Mouse (Mus musculus): Measurements from ENCODE around the gene Gm17268. TPM values are rescaled to one million over a fixed set of nuclear protein-coding genes. Genes with fewer than 3 reads are reported as not detected.

Gm17268 gene
- total RNA-seq, 2 experiments from 2014 or later: not detected

GRCm38 (mm10) chr11:82019793-82020192, 18.6 kb downstream of the Gm17268 start:
- no peak for TF ChIP-seq CTCF (IDR thresholded peaks at IDR 0.05)
- no peak for DNase-seq
- intact Hi-C loops (cut with DNase I): no loop called here
- no peak overlapping the region for H3K27ac ChIP-seq
- no peak overlapping the region for H3K4me3 ChIP-seq

DNA sequence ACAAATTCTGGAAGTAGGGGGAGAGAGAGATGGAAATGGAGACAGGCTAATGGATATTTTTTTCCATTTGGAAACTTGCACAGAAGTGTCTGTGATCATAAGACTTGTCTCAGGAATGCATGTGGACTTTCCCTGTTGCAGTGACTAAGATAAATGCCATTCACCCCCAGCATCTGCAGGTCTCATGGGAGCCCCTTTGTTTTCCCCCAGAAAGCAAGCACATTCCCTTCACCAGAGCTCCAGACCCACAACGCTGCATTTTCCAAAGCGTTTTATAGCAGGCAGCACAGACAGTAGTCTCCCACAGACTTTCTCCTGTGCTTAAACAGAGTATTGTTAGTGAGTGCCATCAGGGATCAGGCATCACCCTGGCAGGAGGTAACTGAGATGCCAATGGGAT, 19.0 kb downstream of the Gm17268 start:
- Histone ChIP-seq H3K4me3 (no peak overlapping the region), H3K27ac (no peak overlapping the region)
- intact Hi-C loops (cut with DNase I): no loop called here
- TF ChIP-seq CTCF (IDR thresholded peaks at IDR 0.05): no peak
- no peak for DNase-seq

- Histone ChIP-seq H3K27ac (no peak overlapping the region), H3K4me3 (no peak overlapping the region)
- peak; percentile 67 for DNase-seq
- intact Hi-C loops (cut with DNase I): no loop called here
- TF ChIP-seq CTCF (IDR thresholded peaks at IDR 0.05): no peak
Observed at GRCm38 (mm10) chr11:82016181-82016780, 22.1 kb downstream of the Gm17268 start.

DNA sequence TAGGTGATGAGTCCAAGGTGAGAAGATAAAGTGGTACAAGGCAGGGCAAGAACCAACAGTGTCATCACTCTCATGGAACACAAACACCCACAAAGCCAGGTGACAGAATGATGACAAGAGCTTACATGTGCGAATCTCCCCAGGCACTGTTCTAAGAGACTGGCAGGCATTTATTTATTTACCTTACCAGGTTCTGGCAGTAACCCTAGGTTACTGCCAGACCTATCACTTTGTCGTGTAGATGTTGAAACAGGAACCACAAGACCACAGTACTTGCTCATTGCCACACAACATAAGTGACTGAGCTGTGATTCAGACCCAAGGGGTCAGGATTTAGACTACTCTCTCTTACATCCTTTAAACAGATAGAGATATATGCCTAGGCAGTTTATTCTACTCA, 23.3 kb downstream of the Gm17268 start:
- intact Hi-C loops (cut with DNase I): no loop called here
- no peak for DNase-seq
- no peak overlapping the region for H3K27ac ChIP-seq
- H3K4me3 ChIP-seq: no peak overlapping the region
- TF ChIP-seq CTCF (IDR thresholded peaks at IDR 0.05): no peak

DNA sequence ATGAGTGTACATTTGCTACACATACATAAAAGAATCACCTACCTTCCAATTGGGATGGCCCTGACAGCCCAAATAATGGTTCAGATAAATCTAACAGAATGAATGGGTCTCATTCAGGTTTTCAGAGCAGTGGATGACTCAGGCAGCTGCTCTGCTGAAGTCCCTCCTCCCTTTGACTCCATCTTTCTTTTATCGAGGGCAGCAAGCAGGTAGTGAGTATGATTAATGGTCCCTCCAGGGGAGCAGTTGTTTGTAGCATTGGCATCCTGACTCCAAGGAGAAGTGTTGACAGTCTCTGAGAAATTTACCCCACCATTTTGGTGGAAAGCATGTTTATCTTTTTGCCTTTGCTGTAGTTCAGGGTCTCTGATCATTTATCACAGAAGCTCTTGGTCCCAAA, 24.6 kb downstream of the Gm17268 start:
- no peak overlapping the region for H3K4me3 ChIP-seq
- no peak for DNase-seq
- intact Hi-C loops (cut with DNase I): no loop called here
- TF ChIP-seq CTCF (IDR thresholded peaks at IDR 0.05): no peak
- H3K27ac ChIP-seq: no peak overlapping the region

DNA sequence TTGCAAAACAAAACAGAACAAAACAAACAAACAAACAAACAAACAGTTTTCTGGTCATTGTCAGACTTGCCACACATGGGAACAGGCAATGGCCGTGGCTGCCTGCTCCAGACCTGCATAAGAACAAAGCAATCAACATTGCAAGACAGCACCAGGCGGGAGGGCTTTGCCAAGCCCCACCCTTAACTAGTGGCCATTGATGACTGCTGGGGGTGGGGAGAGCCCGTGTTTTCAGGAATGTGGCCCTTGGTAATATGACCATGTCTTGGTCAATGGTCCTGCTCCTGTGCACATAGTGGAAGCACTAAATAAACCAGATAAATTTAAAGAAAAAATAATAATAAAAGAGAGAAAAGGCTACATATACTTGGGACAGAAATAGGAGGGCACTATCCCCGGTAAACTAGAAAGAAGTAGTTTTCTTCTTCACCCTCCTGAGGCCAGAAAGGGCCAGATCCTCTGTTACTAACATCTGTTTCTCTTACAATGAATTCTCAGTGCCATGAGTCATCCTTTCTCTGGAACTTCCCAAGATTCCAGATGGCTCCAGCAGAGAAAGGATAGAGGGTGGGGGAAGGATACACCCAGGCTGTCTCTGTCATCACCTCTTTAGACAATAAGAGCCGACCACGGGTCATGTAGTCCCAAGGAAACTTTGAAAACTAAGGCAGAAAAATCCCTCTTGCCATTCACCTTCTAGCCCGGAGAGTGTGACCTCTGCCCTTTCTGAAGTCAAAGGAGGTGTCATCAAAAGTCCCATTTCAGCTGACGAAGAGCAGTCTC, 26.8 kb downstream of the Gm17268 start:
- peak; percentile 37 for DNase-seq
- intact Hi-C loops (cut with DNase I): no loop called here
- Histone ChIP-seq H3K27ac (peak overlapping the region; percentile 63), H3K4me3 (no peak overlapping the region)
- no peak for TF ChIP-seq CTCF (IDR thresholded peaks at IDR 0.05)

GRCm38 (mm10) chr11:82010115-82010514, 28.2 kb downstream of the Gm17268 start:
- intact Hi-C loops (cut with DNase I): no loop called here
- DNase-seq: no peak
- TF ChIP-seq CTCF (IDR thresholded peaks at IDR 0.05): no peak
- no peak overlapping the region for H3K4me3 ChIP-seq
- no peak overlapping the region for H3K27ac ChIP-seq

GRCm38 (mm10) chr11:82006796-82007423, 31.5 kb downstream of the Gm17268 start:
- no peak for TF ChIP-seq CTCF (IDR thresholded peaks at IDR 0.05)
- peak; percentile 81 for DNase-seq
- peak overlapping the region; percentile 33 for H3K4me3 ChIP-seq
- intact Hi-C loops (cut with DNase I): no loop called here
- peak overlapping the region; percentile 57 for H3K27ac ChIP-seq

GRCm38 (mm10) chr11:82004810-82005209, 33.6 kb downstream of the Gm17268 start:
- no peak for TF ChIP-seq CTCF (IDR thresholded peaks at IDR 0.05)
- H3K27ac ChIP-seq: no peak overlapping the region
- no peak for DNase-seq
- no peak overlapping the region for H3K4me3 ChIP-seq
- intact Hi-C loops (cut with DNase I): no loop called here

- Histone ChIP-seq H3K4me3 (no peak overlapping the region), H3K27ac (no peak overlapping the region)
- intact Hi-C loops (cut with DNase I): no loop called here
- DNase-seq: no peak
- TF ChIP-seq CTCF (IDR thresholded peaks at IDR 0.05): no peak
Observed at GRCm38 (mm10) chr11:82000581-82000980, 37.8 kb downstream of the Gm17268 start.

- Histone ChIP-seq H3K27ac (no peak overlapping the region), H3K4me3 (no peak overlapping the region)
- no peak for DNase-seq
- no peak for TF ChIP-seq CTCF (IDR thresholded peaks at IDR 0.05)
- intact Hi-C loops (cut with DNase I): loop anchor here (5.0 kb wide), 1 partner anchor 48 kb away; the partner anchor contains the start of gene Ccl7
Observed at GRCm38 (mm10) chr11:81999469-81999868, 38.9 kb downstream of the Gm17268 start.

DNA sequence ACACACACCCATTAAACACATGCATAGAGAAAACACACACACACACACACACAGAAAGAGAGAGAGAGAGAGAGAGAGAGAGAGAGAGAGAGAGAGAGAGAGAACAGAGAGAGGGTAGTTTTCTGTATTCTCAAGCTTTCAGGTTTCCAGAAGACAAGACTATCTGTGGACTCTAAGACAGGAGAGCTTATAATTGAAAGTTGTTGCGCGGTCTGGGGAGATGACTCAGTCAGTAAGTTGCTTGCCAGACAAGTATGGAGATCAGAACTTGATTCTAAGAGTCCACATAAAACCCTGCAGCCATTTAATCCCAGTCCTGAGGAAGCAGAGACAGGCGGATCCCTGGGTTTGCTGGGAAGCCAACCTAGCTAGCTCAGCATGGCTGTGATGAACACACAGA, 39.7 kb downstream of the Gm17268 start:
- H3K27ac ChIP-seq: no peak overlapping the region
- no peak for DNase-seq
- intact Hi-C loops (cut with DNase I): loop anchor here (5.0 kb wide), 1 partner anchor 49 kb away; the partner anchor contains the start of gene Ccl7
- TF ChIP-seq CTCF (IDR thresholded peaks at IDR 0.05): no peak
- no peak overlapping the region for H3K4me3 ChIP-seq

DNA sequence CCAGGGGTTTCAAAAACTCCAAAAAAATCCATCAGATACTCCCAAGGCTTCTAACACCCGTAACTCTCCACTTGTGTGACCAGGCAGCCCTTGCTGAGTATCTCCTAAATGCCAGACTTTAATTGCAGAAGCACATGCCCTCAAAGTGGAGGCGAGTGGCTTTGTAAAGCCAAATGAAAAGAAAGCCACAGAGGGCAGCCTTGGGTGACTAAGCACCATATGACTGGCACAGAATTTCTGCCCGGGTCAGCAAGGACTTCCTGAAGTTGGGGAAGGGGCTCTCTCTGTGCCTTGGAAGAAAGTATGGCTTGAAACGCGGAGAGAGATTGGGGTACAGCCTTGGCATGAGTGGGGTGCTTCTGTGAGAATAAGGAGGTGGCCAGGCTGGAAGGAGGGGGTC, 41.3 kb downstream of the Gm17268 start:
- intact Hi-C loops (cut with DNase I): loop anchor here (5.0 kb wide), 1 partner anchor 50 kb away; the partner anchor contains the start of gene Ccl7
- Histone ChIP-seq H3K27ac (no peak overlapping the region), H3K4me3 (no peak overlapping the region)
- DNase-seq: no peak
- no peak for TF ChIP-seq CTCF (IDR thresholded peaks at IDR 0.05)
